Mouse (Mus musculus) embryonic fibroblast, embryonic 13.5 days (primary cell): Measurements from ENCODE around the gene Slc18a2. TPM values are rescaled to one million over a fixed set of nuclear protein-coding genes. Genes with fewer than 3 reads are reported as not detected.

Experiments used
- H3K27ac ChIP-seq: 2 replicates; pipeline ENCODE4 v1.5.1; 2012; ENCODE audit warnings: low read length, control low read depth, inconsistent platforms; ENCODE audit not compliant: insufficient read depth
- H3K4me1 ChIP-seq: 2 replicates; pipeline ENCODE4 v1.6.1; 2011; ENCODE audit warnings: low read length; ENCODE audit not compliant: control insufficient read depth, insufficient read depth
- H3K4me3 ChIP-seq: 2 replicates; pipeline ENCODE4 v1.5.1; 2011; ENCODE audit warnings: mild to moderate bottlenecking, control low read depth, low read length; ENCODE audit not compliant: insufficient read depth
- CTCF ChIP-seq: IDR thresholded peaks from 2 replicates; pipeline ENCODE4 v1.5.1; 2011; ENCODE audit warnings: mild to moderate bottlenecking, control low read depth, low read length, moderate library complexity, borderline replicate concordance; ENCODE audit not compliant: insufficient read depth
- POLR2A ChIP-seq: IDR thresholded peaks from 2 replicates; pipeline ENCODE4 v1.6.1; 2011; ENCODE audit warnings: low read depth, mild to moderate bottlenecking, control low read depth, low read length, moderate library complexity
- polyA plus RNA-seq: library from polyadenylated mRNA; stranded (reverse); fragments of >200 nt; gene quantifications from 2 replicates; pipeline ENCODE4 v1.2.4, GENCODE M21; 2011; ENCODE audit warnings: low read depth; ENCODE audit not compliant: missing spikeins, insufficient read length

The Slc18a2 gene
- not detected in 2 replicates for polyA plus RNA-seq

DNA sequence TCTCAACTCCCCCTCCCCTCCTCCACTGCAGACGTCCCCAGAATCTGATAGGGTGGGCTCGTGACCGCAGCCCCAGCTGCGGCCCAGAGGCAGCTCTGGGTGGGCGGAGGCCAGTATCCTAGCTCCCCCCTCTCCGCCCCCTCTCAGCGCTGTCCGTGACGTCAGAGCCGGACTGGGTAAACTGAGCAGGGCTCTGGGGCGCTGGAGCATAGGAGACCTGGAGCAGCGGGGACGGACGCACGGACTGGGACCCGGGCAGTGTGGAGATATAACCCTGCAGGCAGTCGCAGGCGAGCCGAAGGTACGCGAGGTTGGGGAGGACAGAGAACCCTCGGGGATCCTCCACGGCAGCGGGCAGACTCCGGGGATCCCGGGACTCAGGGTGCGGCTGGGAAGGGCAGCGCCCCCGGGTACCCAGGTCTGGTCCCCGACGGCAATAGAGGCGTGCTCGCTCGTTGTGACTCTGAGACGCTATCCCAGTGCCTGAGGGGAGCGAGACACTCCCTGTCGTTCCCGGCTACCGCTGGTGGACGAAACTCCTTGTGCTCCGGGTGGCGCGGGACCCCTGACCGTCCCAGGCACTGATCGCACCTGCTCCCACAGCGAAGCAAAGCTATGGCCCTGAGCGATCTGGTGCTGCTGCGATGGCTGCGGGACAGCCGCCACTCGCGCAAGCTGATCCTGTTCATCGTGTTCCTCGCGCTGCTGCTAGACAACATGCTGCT lies at the start of gene Slc18a2:
TSS of gene Slc18a2 (plus strand) at position 179 of the 725 bp plus-strand sequence.
- no peaks in the 10 kb centered on the region for H3K4me1 ChIP-seq
- H3K4me3 ChIP-seq = no peak within 1 kb of the TSS
- no peak within 1 kb of the TSS for H3K27ac ChIP-seq
- TF ChIP-seq CTCF = no peak
- TF ChIP-seq POLR2A = no peak

DNA sequence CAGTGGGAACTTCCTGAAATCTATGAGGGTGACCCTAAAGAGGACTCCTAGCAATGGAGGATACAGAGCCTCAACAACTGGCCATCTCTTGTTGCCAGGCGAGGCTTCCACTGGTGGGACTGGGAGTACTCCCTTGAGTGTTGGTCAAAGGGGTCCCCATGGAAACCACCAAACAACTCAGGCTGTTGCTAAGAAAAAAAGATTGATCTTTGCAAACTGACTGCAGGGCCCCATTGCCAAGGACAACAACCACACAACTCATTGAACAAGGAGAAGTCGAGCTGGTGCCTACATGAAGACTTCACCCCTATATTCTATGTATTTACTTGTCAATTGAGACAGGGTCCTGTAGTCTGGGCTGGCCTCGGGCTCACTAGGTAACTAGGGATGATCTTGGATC lies 43.8 kb upstream of the Slc18a2 start:
- H3K4me3 ChIP-seq = no peak overlapping the region
- TF ChIP-seq POLR2A (no peak), CTCF (no peak)
- H3K27ac ChIP-seq = no peak overlapping the region
- H3K4me1 ChIP-seq = no peaks in the 10 kb centered on the region

DNA sequence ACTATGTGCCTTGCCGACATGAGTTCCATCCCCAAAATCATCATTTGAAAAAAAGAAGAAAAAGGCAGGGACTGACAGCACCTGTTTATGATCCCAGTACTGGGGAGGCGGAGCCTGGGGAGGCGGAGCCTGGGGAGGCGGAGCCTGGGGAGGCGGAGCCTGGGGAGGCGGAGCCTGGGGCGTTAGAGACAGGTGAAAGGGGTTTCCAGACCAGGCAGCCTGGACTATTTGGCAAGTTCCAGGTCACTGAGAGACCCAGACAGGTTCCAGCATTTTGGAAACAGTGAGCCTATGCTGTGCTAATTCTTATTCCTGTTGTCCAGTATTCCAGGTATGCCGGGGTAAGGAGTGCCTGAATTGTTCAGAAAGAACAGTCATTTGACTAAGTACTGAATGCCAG lies 41.7 kb upstream of the Slc18a2 start, which contains the start of gene Kcnk18:
TSS of gene Kcnk18 (plus strand) at position 224 of the 400 bp plus-strand sequence.
- no peaks in the 10 kb centered on the region for H3K4me1 ChIP-seq
- no peak for TF ChIP-seq POLR2A
- no peak for TF ChIP-seq CTCF
- H3K27ac ChIP-seq = no peak within 1 kb of the TSS
- H3K4me3 ChIP-seq = no peak within 1 kb of the TSS

DNA sequence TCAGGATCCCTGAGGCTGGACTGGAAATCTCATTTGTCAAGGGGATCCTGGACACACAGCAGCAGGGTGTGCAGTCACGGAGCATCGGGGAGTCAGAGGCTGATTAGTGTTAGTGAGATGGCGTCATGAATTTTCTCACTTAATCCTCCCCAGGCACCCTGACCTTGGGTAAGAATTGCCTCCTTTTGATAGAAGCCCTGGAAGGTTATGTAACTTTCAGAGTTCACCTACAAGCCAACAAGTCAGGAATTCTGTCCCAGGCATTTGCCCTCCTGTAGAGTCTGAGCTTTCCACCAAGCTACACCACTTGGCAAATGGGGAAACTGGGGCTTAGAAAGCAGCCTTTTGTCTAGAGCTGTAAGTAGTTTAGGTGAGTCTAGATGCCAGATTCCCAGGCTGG lies 39.6 kb upstream of the Slc18a2 start:
- Histone ChIP-seq H3K4me3 (no peak overlapping the region), H3K4me1 (no peaks in the 10 kb centered on the region), H3K27ac (no peak overlapping the region)
- TF ChIP-seq CTCF = no peak
- no peak for TF ChIP-seq POLR2A

- Histone ChIP-seq H3K4me3 (no peak overlapping the region), H3K27ac (no peak overlapping the region), H3K4me1 (no peaks in the 10 kb centered on the region)
- TF ChIP-seq CTCF = no peak
- no peak for TF ChIP-seq POLR2A
These were observed 32.3 kb upstream of the Slc18a2 start for GRCm38 (mm10) chr19:59228376-59228775.

DNA sequence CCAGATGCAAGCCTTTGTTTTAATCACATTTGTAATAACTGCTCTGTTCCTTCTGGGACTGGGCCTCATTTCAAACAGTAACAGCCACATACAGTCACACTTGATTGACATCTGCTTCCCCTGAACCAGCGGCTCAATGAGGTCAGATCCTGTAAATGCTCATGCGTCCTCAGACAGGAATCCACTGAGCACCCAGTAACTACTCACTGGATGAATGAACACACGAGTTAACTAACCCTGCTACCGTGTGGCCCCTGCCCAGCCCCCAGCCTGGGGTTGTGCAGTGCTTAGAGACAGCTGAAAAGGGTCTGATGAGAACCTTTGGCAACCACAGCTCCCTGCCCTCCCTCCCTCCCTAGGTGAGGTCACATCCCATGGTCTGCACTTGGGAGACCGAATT lies 27.9 kb upstream of the Slc18a2 start:
- no peak for TF ChIP-seq POLR2A
- TF ChIP-seq CTCF = no peak
- no peak overlapping the region for H3K27ac ChIP-seq
- no peaks in the 10 kb centered on the region for H3K4me1 ChIP-seq
- no peak overlapping the region for H3K4me3 ChIP-seq

DNA sequence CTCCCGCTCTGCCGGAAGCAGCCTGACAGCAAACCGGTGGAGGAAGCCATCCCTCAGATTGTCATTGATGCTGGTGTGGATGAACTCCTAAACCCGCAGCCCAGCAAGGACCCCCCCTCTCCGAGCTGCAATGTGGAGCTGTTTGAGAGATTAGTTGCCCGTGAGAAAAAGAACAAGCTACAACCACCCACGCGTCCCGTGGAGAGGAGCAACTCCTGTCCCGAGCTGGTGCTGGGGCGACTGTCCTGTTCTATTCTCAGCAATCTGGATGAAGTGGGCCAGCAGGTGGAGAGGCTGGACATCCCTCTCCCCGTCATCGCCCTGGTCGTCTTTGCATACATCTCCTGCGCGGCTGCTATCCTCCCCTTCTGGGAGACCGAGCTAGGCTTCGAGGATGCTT lies 25.7 kb upstream of the Slc18a2 start:
- Histone ChIP-seq H3K27ac (no peak overlapping the region), H3K4me1 (no peaks in the 10 kb centered on the region), H3K4me3 (no peak overlapping the region)
- no peak for TF ChIP-seq POLR2A
- TF ChIP-seq CTCF = no peak

- no peaks in the 10 kb centered on the region for H3K4me1 ChIP-seq
- H3K4me3 ChIP-seq = no peak overlapping the region
- TF ChIP-seq CTCF (no peak), POLR2A (no peak)
These were observed 24.6 kb upstream of the Slc18a2 start for GRCm38 (mm10) chr19:59236046-59236445.

GRCm38 (mm10) chr19:59238630-59239029 lies 22.1 kb upstream of the Slc18a2 start:
- Histone ChIP-seq H3K4me3 (no peak overlapping the region), H3K27ac (no peak overlapping the region), H3K4me1 (no peaks in the 10 kb centered on the region)
- no peak for TF ChIP-seq CTCF
- TF ChIP-seq POLR2A = no peak

More at GRCm38 (mm10) chr19:59236046-59236445, 24.6 kb upstream of the Slc18a2 start:
- no peak overlapping the region for H3K27ac ChIP-seq

DNA sequence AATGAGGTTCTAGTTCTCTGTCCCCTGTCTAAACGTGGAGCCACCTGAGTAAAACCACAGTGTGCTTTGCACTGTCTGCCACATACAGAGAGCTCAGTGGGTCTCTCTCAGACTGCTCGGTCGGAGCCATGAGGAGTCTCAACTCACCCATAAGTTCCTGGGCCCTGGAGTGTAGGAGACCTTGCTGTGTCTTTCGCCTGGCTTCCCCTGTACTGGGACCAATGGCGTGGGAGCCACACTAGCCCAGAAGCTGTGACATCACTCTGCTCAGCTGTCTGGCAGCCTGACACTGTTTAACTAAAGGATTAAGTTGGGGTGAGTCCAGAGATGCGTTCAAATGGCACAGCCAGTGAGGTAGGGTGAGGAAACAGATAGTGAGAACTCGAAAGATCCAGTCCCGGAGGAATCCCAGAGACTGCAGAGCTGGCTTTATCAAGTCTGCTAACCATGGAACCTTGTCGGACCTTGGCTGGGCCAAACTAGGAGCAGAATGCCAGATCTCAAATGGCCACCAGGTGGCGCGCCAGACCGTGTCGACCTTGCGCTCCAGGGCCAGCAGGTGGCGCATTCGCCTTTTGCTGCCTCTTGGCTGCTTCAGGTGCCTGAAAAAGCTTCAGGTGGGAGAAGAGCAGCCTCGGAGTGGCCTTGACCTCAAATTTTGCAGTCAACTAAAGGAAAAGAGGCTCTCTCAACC lies 21.4 kb upstream of the Slc18a2 start:
- TF ChIP-seq CTCF (peak; percentile 100), POLR2A (no peak)
- Histone ChIP-seq H3K4me3 (no peak overlapping the region), H3K4me1 (no peaks in the 10 kb centered on the region), H3K27ac (no peak overlapping the region)
